Mouse (Mus musculus) neural tube, embryonic 13.5 days (tissue): ENCODE results near the gene Kcnj4. TPM values are rescaled to one million over a fixed set of nuclear protein-coding genes. Genes with fewer than 3 reads are reported as not detected.
A peak's percentile ranks its signal among the peaks of the same experiment; 100 is the strongest.

ENCODE experiments used
- ATAC-seq: fragments of 200-750 bp; cut with Nextera tagmentation; 2 replicates; pipeline ENCODE4 v1.8.0; 2017; ENCODE audit warnings: low read depth, mild to moderate bottlenecking, moderate TSS enrichment, moderate library complexity
- H3K27ac ChIP-seq: fragments of 300-500 bp; sonication (generic); replicated peaks from 2 replicates; pipeline ENCODE4 v1.5.1; 2015; ENCODE audit warnings: moderate library complexity, mild to moderate bottlenecking, inconsistent platforms
- H3K27me3 ChIP-seq: fragments of 300-500 bp; sonication (generic); 2 replicates; pipeline ENCODE4 v1.6.1; 2015; ENCODE audit warnings: mild to moderate bottlenecking, inconsistent platforms
- H3K36me3 ChIP-seq: fragments of 300-500 bp; sonication (generic); 2 replicates; pipeline ENCODE4 v1.6.1; 2015; ENCODE audit warnings: mild to moderate bottlenecking, inconsistent platforms
- H3K4me1 ChIP-seq: fragments of 300-500 bp; sonication (generic); replicated peaks from 2 replicates; pipeline ENCODE4 v1.6.1; 2015; ENCODE audit warnings: inconsistent platforms
- H3K4me2 ChIP-seq: fragments of 300-500 bp; sonication (generic); 2 replicates; pipeline ENCODE4 v1.6.1; 2015; ENCODE audit warnings: inconsistent platforms, mild to moderate bottlenecking, moderate library complexity
- H3K4me3 ChIP-seq: fragments of 300-500 bp; sonication (generic); 2 replicates; pipeline ENCODE4 v1.5.1; 2015; ENCODE audit warnings: mild to moderate bottlenecking, inconsistent platforms
- H3K9ac ChIP-seq: fragments of 300-500 bp; sonication (generic); 2 replicates; pipeline ENCODE4 v1.6.1; 2015; ENCODE audit warnings: moderate library complexity, mild to moderate bottlenecking, inconsistent platforms
- H3K9me3 ChIP-seq: fragments of 300-500 bp; sonication (generic); 2 replicates; pipeline ENCODE4 v1.6.1; 2016; ENCODE audit warnings: inconsistent platforms
- WGBS: fragments of 180-500 bp; shearing (Covaris S2); methylation state at CpG from one replicate; pipeline ENCODE4 v1.1.7; 2015; 5-methylcytosine and 5-hydroxymethylcytosine counted together
- polyA plus RNA-seq: library from polyadenylated mRNA; unstranded; fragments of >200 nt; fragmentation: Nextera tagmentation; extraction: Ambion mirVana; gene quantifications from 2 replicates; pipeline ENCODE4 v1.2.1, GENCODE M21; 2015

Kcnj4 gene
- polyA plus RNA-seq, 1 experiment from 2014 or later, result not detected

- no peaks in the 10 kb centered on the region for H3K27me3 ChIP-seq
- H3K27ac ChIP-seq, result peak overlapping the region; percentile 98
- WGBS, result 83% methylated on average over 9 of the region's 9 CpGs
- no peak for ATAC-seq
- no peak overlapping the region for H3K4me3 ChIP-seq
- peak overlapping the region; percentile 94 for H3K4me2 ChIP-seq
- peak overlapping the region; percentile 99; the same call in 1 of the 2 replicates for H3K9ac ChIP-seq
- H3K4me1 ChIP-seq, result peaks cover 40% of the 10 kb centered on the region
- no peaks in the 10 kb centered on the region for H3K9me3 ChIP-seq
- H3K36me3 ChIP-seq, result peaks cover 9% of the 10 kb centered on the region
These were observed 62.0 kb downstream of the Kcnj4 start for GRCm38 (mm10) chr15:79442961-79443518.

GRCm38 (mm10) chr15:79442257-79442611 lies 62.8 kb downstream of the Kcnj4 start:
- H3K4me1 ChIP-seq, result peaks cover 48% of the 10 kb centered on the region
- H3K4me3 ChIP-seq, result peak overlapping the region; percentile 92
- peaks cover 17% of the 10 kb centered on the region for H3K36me3 ChIP-seq
- peak overlapping the region; percentile 94 for H3K4me2 ChIP-seq
- peak; percentile 30; the same call in 1 of the 2 replicates for ATAC-seq
- WGBS, result 2% methylated on average over 6 of the region's 6 CpGs
- H3K27me3 ChIP-seq, result no peaks in the 10 kb centered on the region
- peak overlapping the region; percentile 99 for H3K9ac ChIP-seq
- no peaks in the 10 kb centered on the region for H3K9me3 ChIP-seq
- peak overlapping the region; percentile 98 for H3K27ac ChIP-seq

GRCm38 (mm10) chr15:79441331-79442256 lies 63.4 kb downstream of the Kcnj4 start:
- peak overlapping the region; percentile 98 for H3K27ac ChIP-seq

GRCm38 (mm10) chr15:79440651-79441330 lies 64.2 kb downstream of the Kcnj4 start:
- H3K4me1 ChIP-seq, result peaks cover 62% of the 10 kb centered on the region
- peak overlapping the region; percentile 94 for H3K4me2 ChIP-seq
- no peaks in the 10 kb centered on the region for H3K27me3 ChIP-seq
- no peaks in the 10 kb centered on the region for H3K9me3 ChIP-seq
- H3K27ac ChIP-seq, result peak overlapping the region; percentile 98
- peak; percentile 38 for ATAC-seq
- peaks cover 31% of the 10 kb centered on the region for H3K36me3 ChIP-seq
- peak overlapping the region; percentile 92 for H3K4me3 ChIP-seq
- H3K9ac ChIP-seq, result peak overlapping the region; percentile 99
- 17% methylated on average over 11 of the region's 11 CpGs for WGBS

More at GRCm38 (mm10) chr15:79441331-79442256, 63.4 kb downstream of the Kcnj4 start:
- ATAC-seq, result peak; percentile 78
- Histone ChIP-seq H3K36me3 (peaks cover 23% of the 10 kb centered on the region), H3K27me3 (no peaks in the 10 kb centered on the region), H3K4me3 (peak overlapping the region; percentile 92), H3K4me2 (peak overlapping the region; percentile 94), H3K9me3 (no peaks in the 10 kb centered on the region), H3K4me1 (peaks cover 54% of the 10 kb centered on the region), H3K9ac (peak overlapping the region; percentile 99)
- under 1% methylated on average over 80 of the region's 107 CpGs for WGBS

- no peaks in the 10 kb centered on the region for H3K27me3 ChIP-seq
- WGBS, result 64% methylated on average over 4 of the region's 4 CpGs
- peak overlapping the region; percentile 99 for H3K9ac ChIP-seq
- H3K4me2 ChIP-seq, result peak overlapping the region; percentile 94
- no peak for ATAC-seq
- peaks cover 68% of the 10 kb centered on the region for H3K4me1 ChIP-seq
- H3K36me3 ChIP-seq, result peaks cover 37% of the 10 kb centered on the region
- H3K4me3 ChIP-seq, result peak overlapping the region; percentile 92
- H3K9me3 ChIP-seq, result no peaks in the 10 kb centered on the region
- peak overlapping the region; percentile 9; the same call in 1 of the 2 replicates for H3K27ac ChIP-seq
These were observed 64.8 kb downstream of the Kcnj4 start for GRCm38 (mm10) chr15:79440223-79440622.

- Histone ChIP-seq H3K4me3 (peak overlapping the region; percentile 92), H3K9me3 (no peaks in the 10 kb centered on the region), H3K27me3 (no peaks in the 10 kb centered on the region), H3K9ac (peak overlapping the region; percentile 99), H3K4me1 (peaks cover 71% of the 10 kb centered on the region), H3K36me3 (peaks cover 46% of the 10 kb centered on the region), H3K4me2 (peak overlapping the region; percentile 94), H3K27ac (no peak overlapping the region)
- ATAC-seq, result no peak
- WGBS, result 69% methylated on average over 4 of the region's 4 CpGs
These were observed 65.7 kb downstream of the Kcnj4 start for GRCm38 (mm10) chr15:79439386-79439785.

- H3K4me1 ChIP-seq, result peaks cover 71% of the 10 kb centered on the region
- no peaks in the 10 kb centered on the region for H3K27me3 ChIP-seq
- H3K9ac ChIP-seq, result peak overlapping the region; percentile 99
- peak overlapping the region; percentile 28; the same call in 1 of the 2 replicates for H3K27ac ChIP-seq
- peaks cover 51% of the 10 kb centered on the region for H3K36me3 ChIP-seq
- peak overlapping the region; percentile 92; the same call in 1 of the 2 replicates for H3K4me3 ChIP-seq
- no peaks in the 10 kb centered on the region for H3K9me3 ChIP-seq
- ATAC-seq, result no peak
- 64% methylated on average over 8 of the region's 8 CpGs for WGBS
- H3K4me2 ChIP-seq, result peak overlapping the region; percentile 94
These were observed 66.2 kb downstream of the Kcnj4 start for GRCm38 (mm10) chr15:79438816-79439215.

- Histone ChIP-seq H3K27ac (peak overlapping the region; percentile 28; the same call in 1 of the 2 replicates), H3K4me3 (peak overlapping the region; percentile 92; the same call in 1 of the 2 replicates), H3K4me2 (peak overlapping the region; percentile 94), H3K36me3 (peaks cover 56% of the 10 kb centered on the region), H3K27me3 (no peaks in the 10 kb centered on the region), H3K9ac (peak overlapping the region; percentile 99), H3K4me1 (peaks cover 71% of the 10 kb centered on the region), H3K9me3 (no peaks in the 10 kb centered on the region)
- WGBS, result 79% methylated on average over 6 of the region's 6 CpGs
- ATAC-seq, result no peak
These were observed 66.7 kb downstream of the Kcnj4 start for GRCm38 (mm10) chr15:79438209-79438810.

GRCm38 (mm10) chr15:79437541-79438208 lies 67.4 kb downstream of the Kcnj4 start:
- Histone ChIP-seq H3K9me3 (no peaks in the 10 kb centered on the region), H3K4me2 (no peak overlapping the region), H3K27me3 (no peaks in the 10 kb centered on the region), H3K27ac (0 out of 2 replicates have a peak overlapping the region, but pooled peaks have one; percentile 28), H3K9ac (peak overlapping the region; percentile 43; the same call in 1 of the 2 replicates), H3K4me3 (no peak overlapping the region), H3K4me1 (peaks cover 71% of the 10 kb centered on the region), H3K36me3 (peaks cover 63% of the 10 kb centered on the region)
- no peak for ATAC-seq
- 88% methylated on average over 12 of the region's 12 CpGs for WGBS

- peaks cover 74% of the 10 kb centered on the region for H3K36me3 ChIP-seq
- H3K4me1 ChIP-seq, result peaks cover 65% of the 10 kb centered on the region
- H3K27me3 ChIP-seq, result no peaks in the 10 kb centered on the region
- ATAC-seq, result no peak
- H3K9ac ChIP-seq, result peak overlapping the region; percentile 12; the same call in 1 of the 2 replicates
- H3K4me3 ChIP-seq, result no peak overlapping the region
- H3K4me2 ChIP-seq, result peak overlapping the region; percentile 21
- no peaks in the 10 kb centered on the region for H3K9me3 ChIP-seq
- H3K27ac ChIP-seq, result 0 out of 2 replicates have a peak overlapping the region, but pooled peaks have one; percentile 23
- WGBS, result 64% methylated on average over 7 of the region's 7 CpGs
These were observed 68.5 kb downstream of the Kcnj4 start for GRCm38 (mm10) chr15:79436481-79436921.

GRCm38 (mm10) chr15:79435191-79435671 lies 69.8 kb downstream of the Kcnj4 start:
- Histone ChIP-seq H3K36me3 (peaks cover 87% of the 10 kb centered on the region), H3K4me2 (no peak overlapping the region), H3K9me3 (no peaks in the 10 kb centered on the region), H3K27me3 (no peaks in the 10 kb centered on the region), H3K27ac (peak overlapping the region; percentile 7), H3K4me1 (peaks cover 57% of the 10 kb centered on the region), H3K4me3 (no peak overlapping the region), H3K9ac (0 out of 2 replicates have a peak overlapping the region, but pooled peaks have one; percentile 22)
- WGBS, result 63% methylated on average over 7 of the region's 7 CpGs
- no peak for ATAC-seq
